Mouse (Mus musculus) bone marrow macrophage, adult 2 months (primary cell): ENCODE measurements around the gene Pah.

Experiments
- CTCF ChIP-seq: IDR thresholded peaks from 2 replicates; pipeline ENCODE4 v1.5.1; 2012; ENCODE audit warnings: low read depth, mild to moderate bottlenecking, low read length, moderate library complexity
- POLR2A ChIP-seq: IDR thresholded peaks from 2 replicates; pipeline ENCODE4 v1.6.1; 2012; ENCODE audit warnings: mild to moderate bottlenecking, low read depth, low read length, borderline replicate concordance

- TF ChIP-seq POLR2A (no peak), CTCF (no peak)
Observed at GRCm38 (mm10) chr10:87492661-87493551, 28.7 kb upstream of the Pah start.
